Mouse (Mus musculus) liver, embryonic 11.5 days (tissue): ENCODE measurements at regions not wholly inside any gene's neighbourhood (a gene's known extent, or its start where the extent isn't known, plus 50 kb on each side); places are given as distances from the start of the nearest gene placed in this dataset.

ENCODE experiments used
- ATAC-seq: fragments of 200-750 bp; cut with Nextera tagmentation; replicated peaks from 2 replicates; pipeline ENCODE4 v1.8.0; 2017; ENCODE audit warnings: moderate number of reproducible peaks, mild to moderate bottlenecking, moderate TSS enrichment, moderate library complexity; ENCODE audit not compliant: low FRiP score
- DNase-seq: peaks from one replicate; pipeline ENCODE4 v3.0.0-alpha.2; 2017; ENCODE audit warnings: low spot score
- H3K27ac ChIP-seq: fragments of 300-500 bp; sonication (generic); 2 replicates; pipeline ENCODE4 v1.5.1; 2014; ENCODE audit warnings: mild to moderate bottlenecking, low read depth, low read length, control low read depth
- H3K27me3 ChIP-seq: fragments of 300-500 bp; sonication (generic); replicated peaks from 2 replicates; pipeline ENCODE4 v1.6.1; 2014; ENCODE audit warnings: low read length, mixed read lengths; ENCODE audit not compliant: control insufficient read depth, insufficient read depth
- H3K36me3 ChIP-seq: fragments of 300-500 bp; sonication (generic); 2 replicates; pipeline ENCODE4 v1.6.1; 2014; ENCODE audit warnings: mild to moderate bottlenecking, low read length, moderate library complexity, mixed read lengths; ENCODE audit not compliant: control insufficient read depth, insufficient read depth
- H3K4me1 ChIP-seq: fragments of 300-500 bp; sonication (generic); replicated peaks from 2 replicates; pipeline ENCODE4 v1.6.1; 2014; ENCODE audit warnings: low read length, mixed read lengths; ENCODE audit not compliant: control insufficient read depth, insufficient read depth
- H3K4me2 ChIP-seq: fragments of 300-500 bp; sonication (generic); 2 replicates; pipeline ENCODE4 v1.6.1; 2014; ENCODE audit warnings: mild to moderate bottlenecking, control low read depth, moderate library complexity
- H3K4me3 ChIP-seq: fragments of 300-500 bp; sonication (generic); 2 replicates; pipeline ENCODE4 v1.5.1; 2014; ENCODE audit warnings: low read depth, low read length, control low read depth
- H3K9ac ChIP-seq: fragments of 300-500 bp; sonication (generic); 2 replicates; pipeline ENCODE4 v1.6.1; 2014; ENCODE audit warnings: low read depth, low read length, control low read depth
- H3K9me3 ChIP-seq: fragments of 300-500 bp; sonication (generic); 2 replicates; pipeline ENCODE4 v1.6.1; 2016; ENCODE audit warnings: low read length, inconsistent platforms, mixed read lengths; ENCODE audit not compliant: control insufficient read depth
- WGBS: fragments of 180-500 bp; shearing (Covaris S2); extraction: QIAGEN DNeasy Blood & Tissue Kit; methylation state at CpG from one replicate; pipeline ENCODE4 v1.1.7; 2014; 5-methylcytosine and 5-hydroxymethylcytosine counted together

DNA sequence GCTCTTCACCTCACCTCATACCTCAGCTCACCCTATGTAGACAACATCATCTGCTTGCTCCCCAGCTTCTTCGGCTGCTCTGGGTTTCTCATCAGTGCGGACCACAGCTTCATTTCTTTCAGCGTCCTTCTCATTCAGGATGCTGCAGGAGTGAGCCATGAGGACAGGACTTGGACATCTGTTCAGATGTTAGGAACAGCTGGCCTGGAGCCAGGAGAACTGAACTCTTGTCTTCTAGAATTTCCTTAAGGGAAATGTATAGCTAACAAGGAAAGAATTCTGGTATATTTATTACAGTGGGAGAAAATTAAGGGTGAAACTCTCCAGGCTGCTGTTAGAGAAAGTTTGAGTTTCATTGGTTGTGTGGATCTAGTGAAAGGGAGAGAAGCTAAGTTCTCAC is 167.1 kb downstream of the Drd1 start:
- Histone ChIP-seq H3K9me3 (no peaks in the 10 kb centered on the region), H3K4me3 (no peak overlapping the region), H3K4me1 (no peaks in the 10 kb centered on the region), H3K36me3 (no peaks in the 10 kb centered on the region), H3K27me3 (no peaks in the 10 kb centered on the region), H3K27ac (no peak overlapping the region), H3K9ac (no peak overlapping the region), H3K4me2 (no peak overlapping the region)
- DNase-seq = no peak
- 92% methylated on average over 3 of the region's 3 CpGs for WGBS
- no peak for ATAC-seq

- Histone ChIP-seq H3K4me1 (no peaks in the 10 kb centered on the region), H3K9me3 (no peaks in the 10 kb centered on the region), H3K27me3 (no peaks in the 10 kb centered on the region), H3K9ac (no peak overlapping the region), H3K4me2 (no peak overlapping the region), H3K27ac (no peak overlapping the region), H3K4me3 (no peak overlapping the region), H3K36me3 (no peaks in the 10 kb centered on the region)
- DNase-seq (no peak), ATAC-seq (no peak)
- WGBS = 82% methylated on average over 10 of the region's 10 CpGs
These were observed 169.7 kb downstream of the Drd1 start for GRCm38 (mm10) chr13:53885756-53886155.

- Histone ChIP-seq H3K27me3 (no peaks in the 10 kb centered on the region), H3K4me2 (no peak overlapping the region), H3K4me3 (no peak overlapping the region), H3K9ac (no peak overlapping the region), H3K4me1 (no peaks in the 10 kb centered on the region), H3K36me3 (no peaks in the 10 kb centered on the region), H3K27ac (no peak overlapping the region), H3K9me3 (no peaks in the 10 kb centered on the region)
- ATAC-seq (no peak), DNase-seq (no peak)
- WGBS = 84% methylated on average over 6 of the region's 6 CpGs
These were observed 172.3 kb downstream of the Drd1 start for GRCm38 (mm10) chr13:53883206-53883605.

GRCm38 (mm10) chr13:53880466-53881250 is 174.8 kb downstream of the Drd1 start:
- Histone ChIP-seq H3K9ac (no peak overlapping the region), H3K4me3 (no peak overlapping the region), H3K4me2 (no peak overlapping the region), H3K4me1 (no peaks in the 10 kb centered on the region), H3K9me3 (no peaks in the 10 kb centered on the region), H3K27me3 (no peaks in the 10 kb centered on the region), H3K36me3 (no peaks in the 10 kb centered on the region), H3K27ac (no peak overlapping the region)
- 80% methylated on average over 10 of the region's 10 CpGs for WGBS
- ATAC-seq = no peak
- DNase-seq = no peak

GRCm38 (mm10) chr13:53875546-53875945 is 180.0 kb downstream of the Drd1 start:
- Histone ChIP-seq H3K4me3 (no peak overlapping the region), H3K4me1 (no peaks in the 10 kb centered on the region), H3K4me2 (no peak overlapping the region), H3K9me3 (no peaks in the 10 kb centered on the region), H3K9ac (no peak overlapping the region), H3K27me3 (no peaks in the 10 kb centered on the region), H3K36me3 (no peaks in the 10 kb centered on the region), H3K27ac (no peak overlapping the region)
- DNase-seq (no peak), ATAC-seq (no peak)
- WGBS = 84% methylated on average over 4 of the region's 4 CpGs

DNA sequence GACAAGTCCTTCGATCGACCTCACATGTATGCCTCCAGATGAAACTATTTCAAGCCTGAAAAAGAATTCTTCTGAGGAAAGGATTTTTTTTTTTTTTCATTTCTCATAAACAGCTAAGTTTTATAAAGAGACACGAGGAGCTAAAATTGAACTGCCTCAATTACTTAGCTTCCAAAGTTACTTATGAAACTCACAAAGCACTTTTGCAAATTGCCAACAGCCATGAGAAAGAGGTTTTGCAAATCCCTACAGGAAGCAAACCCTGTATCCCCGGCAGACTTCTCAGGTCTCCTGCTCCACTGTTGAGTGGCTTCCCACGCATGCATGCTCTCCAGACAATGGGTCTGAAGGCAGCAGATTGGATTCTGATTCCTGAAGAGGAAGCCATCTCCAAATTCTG is 190.2 kb downstream of the Drd1 start:
- ATAC-seq (no peak), DNase-seq (no peak)
- H3K36me3 ChIP-seq = no peaks in the 10 kb centered on the region
- H3K27me3 ChIP-seq = no peaks in the 10 kb centered on the region
- H3K27ac ChIP-seq = no peak overlapping the region
- no peak overlapping the region for H3K9ac ChIP-seq
- H3K4me3 ChIP-seq = no peak overlapping the region
- H3K4me1 ChIP-seq = no peaks in the 10 kb centered on the region
- H3K4me2 ChIP-seq = no peak overlapping the region
- 76% methylated on average over 5 of the region's 5 CpGs for WGBS
- no peaks in the 10 kb centered on the region for H3K9me3 ChIP-seq

- 51% methylated on average over 4 of the region's 4 CpGs for whole genome bisulfite sequencing
- Histone ChIP-seq H3K27ac (no peak overlapping the region), H3K9ac (no peak overlapping the region), H3K4me3 (no peak overlapping the region), H3K36me3 (no peaks in the 10 kb centered on the region), H3K4me2 (no peak overlapping the region), H3K27me3 (no peaks in the 10 kb centered on the region), H3K4me1 (no peaks in the 10 kb centered on the region), H3K9me3 (no peaks in the 10 kb centered on the region)
- no peak for DNase-seq
- ATAC-seq = no peak
These were observed 193.2 kb downstream of the Drd1 start for GRCm38 (mm10) chr13:53862336-53862735.

- Histone ChIP-seq H3K4me3 (no peak overlapping the region), H3K27me3 (no peaks in the 10 kb centered on the region), H3K4me2 (no peak overlapping the region), H3K36me3 (no peaks in the 10 kb centered on the region), H3K9me3 (no peaks in the 10 kb centered on the region), H3K27ac (no peak overlapping the region), H3K9ac (no peak overlapping the region), H3K4me1 (no peaks in the 10 kb centered on the region)
- WGBS = 61% methylated on average over 2 of the region's 2 CpGs
- DNase-seq (no peak), ATAC-seq (no peak)
These were observed 201.3 kb downstream of the Drd1 start for GRCm38 (mm10) chr13:53854196-53854595.

- H3K4me3 ChIP-seq = no peak overlapping the region
- ATAC-seq (no peak), DNase-seq (no peak)
- no peak overlapping the region for H3K9ac ChIP-seq
- H3K27me3 ChIP-seq = no peaks in the 10 kb centered on the region
- H3K9me3 ChIP-seq = no peaks in the 10 kb centered on the region
- H3K27ac ChIP-seq = no peak overlapping the region
- 77% methylated on average over 9 of the region's 9 CpGs for WGBS
- H3K4me2 ChIP-seq = no peak overlapping the region
- no peaks in the 10 kb centered on the region for H3K4me1 ChIP-seq
- H3K36me3 ChIP-seq = no peaks in the 10 kb centered on the region
These were observed 205.4 kb downstream of the Drd1 start for GRCm38 (mm10) chr13:53850146-53850545.
